Mouse (Mus musculus) forebrain, embryonic 13.5 days (tissue): ENCODE results near the gene Zbed3. TPM values are rescaled to one million over a fixed set of nuclear protein-coding genes. Genes with fewer than 3 reads are reported as not detected.
"Not testable (repeated sequence)": the region's sequence is repeated elsewhere in the genome, so short reads cannot be mapped to it uniquely, and the experiment has no call there.

Source experiments
- ATAC-seq: fragments of 200-750 bp; cut with Nextera tagmentation; 2 replicates; pipeline ENCODE4 v1.8.0; 2017
- H3K27ac ChIP-seq: fragments of 300-500 bp; sonication (generic); 2 replicates; pipeline ENCODE4 v1.5.1; 2015; ENCODE audit warnings: inconsistent platforms, mild to moderate bottlenecking, moderate library complexity
- H3K27me3 ChIP-seq: fragments of 300-500 bp; sonication (generic); 2 replicates; pipeline ENCODE4 v1.6.1; 2015; ENCODE audit warnings: mild to moderate bottlenecking, inconsistent platforms
- H3K36me3 ChIP-seq: fragments of 300-500 bp; sonication (generic); 2 replicates; pipeline ENCODE4 v1.6.1; 2015; ENCODE audit warnings: mild to moderate bottlenecking, inconsistent platforms; ENCODE audit not compliant: poor library complexity, severe bottlenecking
- H3K4me1 ChIP-seq: fragments of 300-500 bp; sonication (generic); 2 replicates; pipeline ENCODE4 v1.6.1; 2015; ENCODE audit warnings: inconsistent platforms
- H3K4me2 ChIP-seq: fragments of 300-500 bp; sonication (generic); 2 replicates; pipeline ENCODE4 v1.6.1; 2015; ENCODE audit warnings: inconsistent platforms, mild to moderate bottlenecking, moderate library complexity
- H3K4me3 ChIP-seq: fragments of 300-500 bp; sonication (generic); 2 replicates; pipeline ENCODE4 v1.5.1; 2015; ENCODE audit warnings: mild to moderate bottlenecking, inconsistent platforms
- H3K9ac ChIP-seq: fragments of 300-500 bp; sonication (generic); 2 replicates; pipeline ENCODE4 v1.6.1; 2015; ENCODE audit warnings: mild to moderate bottlenecking, inconsistent platforms
- H3K9me3 ChIP-seq: fragments of 300-500 bp; sonication (generic); replicated peaks from 2 replicates; pipeline ENCODE4 v1.6.1; 2016; ENCODE audit warnings: inconsistent platforms
- WGBS: fragments of 180-500 bp; shearing (Covaris S2); methylation state at CpG from one replicate; pipeline ENCODE4 v1.1.7; 2015; 5-methylcytosine and 5-hydroxymethylcytosine counted together
- polyA plus RNA-seq: library from polyadenylated mRNA; unstranded; fragments of >200 nt; fragmentation: Nextera tagmentation; extraction: Ambion mirVana; gene quantifications from 2 replicates; pipeline ENCODE4 v1.2.1, GENCODE M21; 2015

Zbed3 gene
- polyA plus RNA-seq, 1 experiment from 2014 or later, result 49.7 TPM

GRCm38 (mm10) chr13:95343470-95343869 is 20.1 kb downstream of the Zbed3 start:
- no peak overlapping the region for H3K4me2 ChIP-seq
- no peak for ATAC-seq
- WGBS, result 92% methylated on average over 8 of the region's 8 CpGs

GRCm38 (mm10) chr13:95345869-95346268 is 22.5 kb downstream of the Zbed3 start:
- Histone ChIP-seq H3K4me3 (no peak overlapping the region), H3K9ac (no peak overlapping the region), H3K4me1 (no peaks in the 10 kb centered on the region), H3K36me3 (peaks cover 18% of the 10 kb centered on the region), H3K9me3 (no peaks in the 10 kb centered on the region), H3K4me2 (no peak overlapping the region), H3K27ac (no peak overlapping the region), H3K27me3 (no peaks in the 10 kb centered on the region)
- no peak for ATAC-seq
- 75% methylated on average over 6 of the region's 6 CpGs for WGBS

More at GRCm38 (mm10) chr13:95343470-95343869, 20.1 kb downstream of the Zbed3 start:
- no peak overlapping the region for H3K4me3 ChIP-seq
- peaks cover 22% of the 10 kb centered on the region for H3K36me3 ChIP-seq
- H3K9ac ChIP-seq, result no peak overlapping the region
- no peaks in the 10 kb centered on the region for H3K9me3 ChIP-seq
- H3K27ac ChIP-seq, result no peak overlapping the region
- H3K4me1 ChIP-seq, result no peaks in the 10 kb centered on the region
- H3K27me3 ChIP-seq, result no peaks in the 10 kb centered on the region

GRCm38 (mm10) chr13:95347018-95347696 is 23.7 kb downstream of the Zbed3 start:
- no peak overlapping the region for H3K27ac ChIP-seq
- no peaks in the 10 kb centered on the region for H3K27me3 ChIP-seq
- H3K36me3 ChIP-seq, result peaks cover 30% of the 10 kb centered on the region
- WGBS, result 31% methylated on average over 8 of the region's 8 CpGs
- no peaks in the 10 kb centered on the region for H3K4me1 ChIP-seq
- H3K4me3 ChIP-seq, result no peak overlapping the region
- H3K9me3 ChIP-seq, result no peaks in the 10 kb centered on the region
- no peak overlapping the region for H3K9ac ChIP-seq
- no peak overlapping the region for H3K4me2 ChIP-seq
- peak; percentile 76 for ATAC-seq

GRCm38 (mm10) chr13:95348476-95348875 is 25.1 kb downstream of the Zbed3 start:
- Histone ChIP-seq H3K4me2 (no peak overlapping the region), H3K27me3 (no peaks in the 10 kb centered on the region), H3K9ac (no peak overlapping the region), H3K27ac (no peak overlapping the region), H3K9me3 (no peaks in the 10 kb centered on the region), H3K4me1 (no peaks in the 10 kb centered on the region), H3K4me3 (no peak overlapping the region), H3K36me3 (peaks cover 41% of the 10 kb centered on the region)
- ATAC-seq, result no peak
- 88% methylated on average over 3 of the region's 3 CpGs for WGBS

GRCm38 (mm10) chr13:95358223-95358622 is 34.8 kb downstream of the Zbed3 start:
- Histone ChIP-seq H3K9me3 (no peaks in the 10 kb centered on the region), H3K27me3 (no peaks in the 10 kb centered on the region), H3K27ac (no peak overlapping the region), H3K4me2 (no peak overlapping the region), H3K4me1 (no peaks in the 10 kb centered on the region), H3K9ac (no peak overlapping the region), H3K36me3 (peaks cover 94% of the 10 kb centered on the region), H3K4me3 (no peak overlapping the region)
- no peak for ATAC-seq
- 86% methylated on average over 2 of the region's 2 CpGs for WGBS

GRCm38 (mm10) chr13:95363440-95363839 is 40.0 kb downstream of the Zbed3 start:
- no peak overlapping the region for H3K4me2 ChIP-seq
- H3K36me3 ChIP-seq, result peaks cover 85% of the 10 kb centered on the region
- 82% methylated on average over 4 of the region's 4 CpGs for WGBS
- no peak for ATAC-seq
- no peaks in the 10 kb centered on the region for H3K4me1 ChIP-seq
- no peak overlapping the region for H3K9ac ChIP-seq
- H3K27ac ChIP-seq, result no peak overlapping the region
- H3K4me3 ChIP-seq, result no peak overlapping the region
- H3K9me3 ChIP-seq, result no peaks in the 10 kb centered on the region
- H3K27me3 ChIP-seq, result no peaks in the 10 kb centered on the region

GRCm38 (mm10) chr13:95366356-95366755 is 42.9 kb downstream of the Zbed3 start:
- H3K9ac ChIP-seq, result no peak overlapping the region
- H3K9me3 ChIP-seq, result no peaks in the 10 kb centered on the region
- H3K4me3 ChIP-seq, result no peak overlapping the region
- no peaks in the 10 kb centered on the region for H3K4me1 ChIP-seq
- no peaks in the 10 kb centered on the region for H3K27me3 ChIP-seq
- no peak overlapping the region for H3K4me2 ChIP-seq
- 93% methylated on average over 8 of the region's 8 CpGs for WGBS
- peaks cover 85% of the 10 kb centered on the region for H3K36me3 ChIP-seq
- no peak for ATAC-seq
- no peak overlapping the region for H3K27ac ChIP-seq

GRCm38 (mm10) chr13:95374701-95375553 is 51.5 kb downstream of the Zbed3 start, which contains the start of gene Aggf1:
Gene Aggf1, minus strand, starts transcription at chr13:95375352.
- Histone ChIP-seq H3K4me1 (peaks cover 17% of the 10 kb centered on the region), H3K36me3 (peaks cover 12% of the 10 kb centered on the region), H3K9me3 (no peaks in the 10 kb centered on the region), H3K27me3 (no peaks in the 10 kb centered on the region), H3K27ac (peak within 1 kb of the TSS; percentile 77), H3K4me2 (peak within 1 kb of the TSS; percentile 92), H3K9ac (peak within 1 kb of the TSS; percentile 95), H3K4me3 (peak within 1 kb of the TSS; percentile 97)
- WGBS, result under 1% methylated on average over 86 of the region's 86 CpGs
- ATAC-seq, result peak; percentile 99

- whole genome bisulfite sequencing, result 33% methylated on average over 6 of the region's 6 CpGs
These were observed 52.1 kb downstream of the Zbed3 start for GRCm38 (mm10) chr13:95375554-95375914.

GRCm38 (mm10) chr13:95376689-95377289 is 53.4 kb downstream of the Zbed3 start:
- H3K9ac ChIP-seq, H3K9me3 ChIP-seq, H3K36me3 ChIP-seq, H3K4me3 ChIP-seq, H3K4me2 ChIP-seq, ATAC-seq, H3K27ac ChIP-seq, H3K27me3 ChIP-seq: not testable (repeated sequence)
- H3K4me1 ChIP-seq, result peaks cover 17% of the 10 kb centered on the region
- WGBS, result 95% methylated on average over 10 of the region's 11 CpGs

More at GRCm38 (mm10) chr13:95375554-95375914, 52.1 kb downstream of the Zbed3 start:
- Histone ChIP-seq H3K27ac (peak overlapping the region; percentile 77), H3K9ac (peak overlapping the region; percentile 95), H3K4me1 (peaks cover 17% of the 10 kb centered on the region), H3K4me3 (peak overlapping the region; percentile 97), H3K4me2 (peak overlapping the region; percentile 92), H3K9me3 (no peaks in the 10 kb centered on the region), H3K27me3 (no peaks in the 10 kb centered on the region), H3K36me3 (peaks cover 6% of the 10 kb centered on the region)
- ATAC-seq, result peak; percentile 49

GRCm38 (mm10) chr13:95378696-95379095 is 55.3 kb downstream of the Zbed3 start:
- no peak overlapping the region for H3K4me3 ChIP-seq
- H3K36me3 ChIP-seq, result no peaks in the 10 kb centered on the region
- H3K4me2 ChIP-seq, result no peak overlapping the region
- no peak for ATAC-seq
- H3K27me3 ChIP-seq, result no peaks in the 10 kb centered on the region
- 91% methylated on average over 3 of the region's 3 CpGs for WGBS
- peaks cover 8% of the 10 kb centered on the region for H3K4me1 ChIP-seq
- H3K27ac ChIP-seq, result no peak overlapping the region
- no peaks in the 10 kb centered on the region for H3K9me3 ChIP-seq
- no peak overlapping the region for H3K9ac ChIP-seq

GRCm38 (mm10) chr13:95382418-95382817 is 59.0 kb downstream of the Zbed3 start:
- Histone ChIP-seq H3K27ac (no peak overlapping the region), H3K9me3 (no peaks in the 10 kb centered on the region), H3K27me3 (no peaks in the 10 kb centered on the region), H3K4me3 (no peak overlapping the region), H3K4me1 (no peaks in the 10 kb centered on the region), H3K9ac (no peak overlapping the region), H3K4me2 (no peak overlapping the region), H3K36me3 (no peaks in the 10 kb centered on the region)
- ATAC-seq, result no peak
- 91% methylated on average over 5 of the region's 5 CpGs for WGBS
